Mouse (Mus musculus) E14TG2a.4 (cell line): ENCODE results near the gene Prr23a3.

ENCODE experiments used
- CTCF ChIP-seq: conservative IDR thresholded peaks from 2 replicates; pipeline ENCODE4 v1.5.1; 2014; ENCODE audit warnings: low read length
- NANOG ChIP-seq: IDR thresholded peaks from 2 replicates; pipeline ENCODE4 v1.6.1; 2014; ENCODE audit warnings: borderline replicate concordance, low read length, mixed read lengths
- POU5F1 ChIP-seq: IDR thresholded peaks from 2 replicates; pipeline ENCODE4 v1.6.1; 2014; ENCODE audit warnings: low read length, borderline replicate concordance

DNA sequence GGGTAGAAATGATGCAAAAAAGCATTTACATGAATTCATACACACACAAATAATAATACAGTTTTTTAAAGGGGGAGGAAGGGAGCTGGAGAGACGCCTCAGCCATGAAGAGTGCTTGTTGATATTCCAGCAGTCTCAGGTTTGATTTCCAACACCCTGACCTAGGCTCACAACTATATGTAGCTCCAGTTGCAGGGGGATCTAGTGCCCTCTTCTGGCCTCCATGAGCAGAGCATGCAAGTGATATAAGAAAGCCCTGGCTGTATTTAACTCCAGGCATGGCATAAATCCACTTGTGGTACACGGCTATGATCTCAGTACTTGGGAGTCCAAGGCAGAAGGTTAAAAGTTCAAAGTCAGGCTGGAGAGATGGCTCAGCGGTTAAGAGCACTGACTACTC, 1.1 kb upstream of the Prr23a3 start:
- TF ChIP-seq CTCF (peak; percentile 71), POU5F1 (no peak), NANOG (no peak)
